13 mouse cellular contexts compared by ENCODE assay signal in the genomic region with DNA sequence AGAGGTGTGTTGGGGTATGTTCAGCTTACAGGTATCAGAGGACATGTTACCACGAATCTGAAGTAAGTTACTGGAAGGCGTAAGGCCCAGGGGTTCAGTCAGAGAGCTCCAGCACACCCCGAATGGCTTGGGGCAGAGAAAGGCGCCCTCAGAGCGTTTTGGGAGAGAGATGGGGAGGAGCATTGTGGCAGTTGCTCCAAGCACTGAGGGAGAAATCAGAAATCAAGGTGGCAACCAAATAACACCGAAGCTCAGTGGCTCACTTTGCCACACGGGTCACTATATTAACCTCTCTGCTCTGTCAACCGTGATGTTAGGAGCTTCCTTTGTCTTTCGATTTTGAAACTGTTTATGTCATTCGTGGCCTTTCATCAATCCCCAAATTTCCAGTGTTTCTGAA. TPM values are rescaled to one million over a fixed set of nuclear protein-coding genes. Genes with fewer than 3 reads are reported as not detected.
A peak's percentile ranks its signal among the peaks of the same experiment; 100 is the strongest.
DNase-seq lines count a peak whose midpoint lies in the region; ATAC-seq lines count a peak whose summit lies in the region.
"Had no signal": no experiment of that assay in that cellular context is flagged by ENCODE, and none has a peak within 500 bp of the region (broad histone marks: within the 10 kb centered on the region; RNA-seq: fewer than 3 reads in every experiment).

No protein-coding gene starts in this region.

- no peak for ATAC-seq in forebrain, embryonic 12.5 days (ENCODE audit: low FRiP score)
- no peak for ATAC-seq in forebrain, embryonic 11.5 days (replicated peaks; ENCODE audit: low FRiP score)
- ATAC-seq in limb, embryonic 13.5 days (ENCODE audit: low FRiP score, low read depth): no peak
- ATAC-seq in hindbrain, embryonic 14.5 days (ENCODE audit: low FRiP score): no peak
- no peak for ATAC-seq in neural tube, embryonic 11.5 days (ENCODE audit: insufficient read depth, low FRiP score, low TSS enrichment)

- H3K4me3 ChIP-seq in forebrain, embryonic 12.5 days (replicated peaks): no peak overlapping the region
- H3K4me3 ChIP-seq in forebrain, embryonic 11.5 days (ENCODE audit: low read depth, low read length): no peak overlapping the region
- H3K4me3 ChIP-seq in limb, embryonic 13.5 days: no peak overlapping the region
- H3K4me3 ChIP-seq in limb, embryonic 10.5 days: no peak overlapping the region
- peak overlapping the region; percentile 31; the same call in 1 of the 2 replicates for H3K4me3 ChIP-seq in hindbrain, embryonic 14.5 days (replicated peaks; ENCODE audit: low read length)
- H3K4me3 ChIP-seq in neural tube, embryonic 11.5 days (ENCODE audit: low read depth, low read length): peak overlapping the region; percentile 38; the same call in 1 of the 2 replicates
- H3K4me3 ChIP-seq: erythroblast, embryonic 14.5 days had no signal

- H3K27me3 ChIP-seq in forebrain, embryonic 12.5 days: peaks cover 77% of the 10 kb centered on the region
- peaks cover 83% of the 10 kb centered on the region for H3K27me3 ChIP-seq in forebrain, embryonic 11.5 days (ENCODE audit: control insufficient read depth, insufficient read depth, low read length)
- peaks cover 88% of the 10 kb centered on the region for H3K27me3 ChIP-seq in limb, embryonic 13.5 days
- H3K27me3 ChIP-seq in limb, embryonic 10.5 days (ENCODE audit: low read depth, poor library complexity, severe bottlenecking): peaks cover 99% of the 10 kb centered on the region
- peaks cover 87% of the 10 kb centered on the region for H3K27me3 ChIP-seq in hindbrain, embryonic 14.5 days (ENCODE audit: control insufficient read depth, insufficient read depth, low read length)
- H3K27me3 ChIP-seq in neural tube, embryonic 11.5 days (ENCODE audit: control insufficient read depth, insufficient read depth, low read length): peaks cover 88% of the 10 kb centered on the region

- no peak for DNase-seq in forebrain, embryonic 11.5 days (ENCODE audit: low spot score)
- no peak for DNase-seq in limb, embryonic 10.5 days (ENCODE audit: low spot score)
- DNase-seq in hindbrain, embryonic 14.5 days (ENCODE audit: low spot score): no peak
- DNase-seq in neural tube, embryonic 11.5 days (ENCODE audit: low spot score): no peak
- no peak for DNase-seq in yolk sac, embryonic 10.5 days (ENCODE audit: low spot score)
- no peak for DNase-seq in cerebellum, adult 11-12 months
- DNase-seq: adrenal gland, adult 8-10 months; heart, postnatal 36 days had no signal

- H3K4me2 ChIP-seq in forebrain, embryonic 12.5 days: peak overlapping the region; percentile 75; the same call in 1 of the 2 replicates
- no peak overlapping the region for H3K4me2 ChIP-seq in forebrain, embryonic 11.5 days (ENCODE audit: low read depth, low read length, severe bottlenecking)
- peak overlapping the region; percentile 89 for H3K4me2 ChIP-seq in limb, embryonic 13.5 days (replicated peaks)
- H3K4me2 ChIP-seq in hindbrain, embryonic 14.5 days (replicated peaks): peak overlapping the region; percentile 56
- no peak overlapping the region; the same call in 1 of the 2 replicates for H3K4me2 ChIP-seq in neural tube, embryonic 11.5 days (ENCODE audit: low read depth)

- 2% methylated on average over 10 of the region's 10 CpGs for WGBS in forebrain, embryonic 12.5 days
- WGBS in forebrain, embryonic 11.5 days: under 1% methylated on average over 10 of the region's 10 CpGs
- 2% methylated on average over 10 of the region's 10 CpGs for WGBS in limb, embryonic 13.5 days
- WGBS in limb, embryonic 10.5 days: 1% methylated on average over 10 of the region's 10 CpGs
- WGBS in hindbrain, embryonic 14.5 days: 2% methylated on average over 10 of the region's 10 CpGs
- WGBS in neural tube, embryonic 11.5 days: 2% methylated on average over 10 of the region's 10 CpGs

- no peaks in the 10 kb centered on the region for H3K36me3 ChIP-seq in forebrain, embryonic 12.5 days (replicated peaks)
- no peaks in the 10 kb centered on the region for H3K36me3 ChIP-seq in forebrain, embryonic 11.5 days (ENCODE audit: control insufficient read depth, insufficient read depth, low read length)
- H3K36me3 ChIP-seq in limb, embryonic 13.5 days: no peaks in the 10 kb centered on the region
- H3K36me3 ChIP-seq in limb, embryonic 10.5 days: no peaks in the 10 kb centered on the region
- no peaks in the 10 kb centered on the region for H3K36me3 ChIP-seq in hindbrain, embryonic 14.5 days (replicated peaks; ENCODE audit: control insufficient read depth, insufficient read depth)
- H3K36me3 ChIP-seq in neural tube, embryonic 11.5 days (ENCODE audit: control insufficient read depth, insufficient read depth, low read length): no peaks in the 10 kb centered on the region

- no peak overlapping the region for H3K27ac ChIP-seq in forebrain, embryonic 12.5 days
- no peak overlapping the region for H3K27ac ChIP-seq in forebrain, embryonic 11.5 days (ENCODE audit: low read depth, low read length)
- H3K27ac ChIP-seq in limb, embryonic 13.5 days: no peak overlapping the region
- H3K27ac ChIP-seq in limb, embryonic 10.5 days: no peak overlapping the region
- H3K27ac ChIP-seq in hindbrain, embryonic 14.5 days: peak overlapping the region; percentile 69
- H3K27ac ChIP-seq in neural tube, embryonic 11.5 days (ENCODE audit: low read depth, low read length): no peak overlapping the region

- H3K4me1 ChIP-seq in forebrain, embryonic 12.5 days: peaks cover 27% of the 10 kb centered on the region
- peaks cover 17% of the 10 kb centered on the region for H3K4me1 ChIP-seq in forebrain, embryonic 11.5 days (replicated peaks; ENCODE audit: control insufficient read depth, insufficient read depth, low read length)
- H3K4me1 ChIP-seq in limb, embryonic 13.5 days: peaks cover 25% of the 10 kb centered on the region
- peaks cover 27% of the 10 kb centered on the region for H3K4me1 ChIP-seq in limb, embryonic 10.5 days
- 0 out of 2 replicates have a peak, but pooled peaks cover 5% of the 10 kb centered on the region for H3K4me1 ChIP-seq in hindbrain, embryonic 14.5 days (replicated peaks; ENCODE audit: control insufficient read depth, insufficient read depth, low read length)
- H3K4me1 ChIP-seq in neural tube, embryonic 11.5 days (ENCODE audit: control insufficient read depth, insufficient read depth, low read length): peaks cover 12% of the 10 kb centered on the region

- no peak overlapping the region for H3K9ac ChIP-seq in forebrain, embryonic 12.5 days
- no peak overlapping the region for H3K9ac ChIP-seq in forebrain, embryonic 11.5 days (ENCODE audit: low read length)
- no peak overlapping the region for H3K9ac ChIP-seq in limb, embryonic 13.5 days
- peak overlapping the region; percentile 39; the same call in 1 of the 2 replicates for H3K9ac ChIP-seq in hindbrain, embryonic 14.5 days
- H3K9ac ChIP-seq in neural tube, embryonic 11.5 days (ENCODE audit: low read length): no peak overlapping the region

- no peaks in the 10 kb centered on the region for H3K9me3 ChIP-seq in forebrain, embryonic 12.5 days
- H3K9me3 ChIP-seq in forebrain, embryonic 11.5 days (ENCODE audit: control insufficient read depth, low read length): no peaks in the 10 kb centered on the region
- no peaks in the 10 kb centered on the region for H3K9me3 ChIP-seq in limb, embryonic 13.5 days
- no peaks in the 10 kb centered on the region for H3K9me3 ChIP-seq in limb, embryonic 10.5 days (replicated peaks)
- no peaks in the 10 kb centered on the region for H3K9me3 ChIP-seq in hindbrain, embryonic 14.5 days (ENCODE audit: control insufficient read depth, low read length)
- no peaks in the 10 kb centered on the region for H3K9me3 ChIP-seq in neural tube, embryonic 11.5 days (ENCODE audit: control insufficient read depth, low read length)

RNA-seq across cellular contexts. Expression of gene Otp, which starts 6.8 kb away (rescaled TPM):
- polyA plus RNA-seq in forebrain, embryonic 12.5 days (2016; fragmentation: Nextera tagmentation; extraction: Ambion mirVana): 6.0 and 7.1 TPM in 2 replicates
- 3.3 and 4.4 TPM in 2 replicates for polyA plus RNA-seq in forebrain, embryonic 11.5 days (2014; fragmentation: Nextera tagmentation; extraction: Ambion mirVana)
- polyA plus RNA-seq in limb, embryonic 13.5 days (2015; fragmentation: Nextera tagmentation; extraction: Ambion mirVana): not detected in 2 replicates
- polyA plus RNA-seq in limb, embryonic 10.5 days (2016; fragmentation: Nextera tagmentation; extraction: Ambion mirVana): not detected in 2 replicates
- 9.2 and 10.6 TPM in 2 replicates for polyA plus RNA-seq in hindbrain, embryonic 14.5 days (2014; fragmentation: Nextera tagmentation; extraction: Ambion mirVana)
- polyA plus RNA-seq in neural tube, embryonic 11.5 days (2014; fragmentation: Nextera tagmentation; extraction: Ambion mirVana): 7.8 and 8.1 TPM in 2 replicates
- polyA plus RNA-seq: erythroblast, embryonic 14.5 days; large intestine, adult 2 months; limb, embryonic 11.5 days had no signal

Comparison
In these comparisons a context has a peak if more than half of its experiments do, and no peak if none do; other contexts are left out.
1. H3K4me2 ChIP-seq: peak in forebrain, embryonic 12.5 days (single experiment), limb, embryonic 13.5 days (single experiment) and hindbrain, embryonic 14.5 days (single experiment); none in forebrain, embryonic 11.5 days (single experiment) and neural tube, embryonic 11.5 days (single experiment).
2. H3K4me3 ChIP-seq: peak in hindbrain, embryonic 14.5 days (single experiment) and neural tube, embryonic 11.5 days (single experiment); none in forebrain, embryonic 12.5 days (single experiment), forebrain, embryonic 11.5 days (single experiment), limb, embryonic 13.5 days (single experiment) and limb, embryonic 10.5 days (single experiment).